Mouse (Mus musculus) ES-E14 (cell line): Measurements from ENCODE around the gene Rassf4. TPM values are rescaled to one million over a fixed set of nuclear protein-coding genes. Genes with fewer than 3 reads are reported as not detected.

Experiments
- DNase-seq: peaks from one replicate; pipeline ENCODE4 v3.0.0-alpha.2; 2013; ENCODE audit warnings: low read depth, low spot score
- H3K27ac ChIP-seq: 2 replicates; pipeline ENCODE4 v1.5.1; 2012; ENCODE audit warnings: low read depth, mild to moderate bottlenecking, low read length, moderate library complexity, mixed read lengths; ENCODE audit not compliant: poor library complexity, insufficient read depth, severe bottlenecking
- H3K36me3 ChIP-seq: 2 replicates; pipeline ENCODE4 v1.6.1; 2012; ENCODE audit warnings: mild to moderate bottlenecking, low read length, moderate library complexity, mixed read lengths; ENCODE audit not compliant: control insufficient read depth, poor library complexity, insufficient read depth, severe bottlenecking
- H3K4me1 ChIP-seq, 2 experiments: fragments of 150-350 bp in 1 of 2; sonication (generic) in 1 of 2; 2 replicates each; pipeline ENCODE4 v1.6.1; 2012; ENCODE audit warnings: low read length in 2 of 2, mild to moderate bottlenecking in 1 of 2, mixed read lengths in 1 of 2; ENCODE audit not compliant: control insufficient read depth in 2 of 2, insufficient read depth in 2 of 2, poor library complexity in 1 of 2
- H3K4me3 ChIP-seq, 2 experiments: fragments of 150-350 bp in 1 of 2; sonication (generic) in 1 of 2; 2 replicates each; pipeline ENCODE4 v1.5.1; 2012; ENCODE audit warnings: low read length in 2 of 2, low read depth in 1 of 2, mild to moderate bottlenecking in 1 of 2, mixed read lengths in 1 of 2; ENCODE audit not compliant: insufficient read depth in 1 of 2, poor library complexity in 1 of 2, severe bottlenecking in 1 of 2
- H3K9ac ChIP-seq: 2 replicates; pipeline ENCODE4 v1.6.1; 2012; ENCODE audit warnings: low read depth, mild to moderate bottlenecking, low read length, mixed read lengths; ENCODE audit not compliant: poor library complexity, insufficient read depth, severe bottlenecking
- H3K9me3 ChIP-seq: fragments of 150-350 bp; sonication (generic); 2 replicates; pipeline ENCODE4 v1.6.1; 2012; ENCODE audit warnings: low read depth, mild to moderate bottlenecking, low read length; ENCODE audit not compliant: control insufficient read depth, insufficient read depth
- CHD2 ChIP-seq: IDR thresholded peaks from 2 replicates; pipeline ENCODE4 v1.6.1; 2014; ENCODE audit warnings: mild to moderate bottlenecking, low read depth, low read length, inconsistent platforms
- HCFC1 ChIP-seq: IDR thresholded peaks from 2 replicates; pipeline ENCODE4 v1.6.1; 2012; ENCODE audit warnings: low read length, inconsistent platforms, borderline replicate concordance; ENCODE audit not compliant: insufficient read depth
- MAFK ChIP-seq: IDR thresholded peaks from 2 replicates; pipeline ENCODE4 v1.6.1; 2014; ENCODE audit warnings: mild to moderate bottlenecking, low read depth, low read length, inconsistent platforms; ENCODE audit not compliant: insufficient read depth
- ZC3H11A ChIP-seq: IDR thresholded peaks from 2 replicates; pipeline ENCODE4 v1.6.1; 2012; ENCODE audit warnings: low read depth, mild to moderate bottlenecking, inconsistent platforms, low read length, borderline replicate concordance
- ZNF384 ChIP-seq: IDR thresholded peaks from 2 replicates; pipeline ENCODE4 v1.6.1; 2012; ENCODE audit warnings: low read depth, low read length, inconsistent platforms
- in situ Hi-C, 2 experiments: fragments of 600-800 bp; cut with MboI; formaldehyde crosslinking; loops; one replicate each; pipeline ENCODE4 v1.15.1; 2025; ENCODE audit warnings: low sequenced_read_pairs in 2 of 2, inconsistent platforms in 1 of 2; ENCODE audit not compliant: unreplicated experiment in 2 of 2
- total RNA-seq: library from RNA; depleted of rRNA; stranded (reverse); fragments of 300-350 nt; gene quantifications from 2 replicates; pipeline ENCODE4 v1.2.3, GENCODE M21; 2012

Gene Rassf4
- total RNA-seq, 1 experiment, result 2.8 TPM

DNA sequence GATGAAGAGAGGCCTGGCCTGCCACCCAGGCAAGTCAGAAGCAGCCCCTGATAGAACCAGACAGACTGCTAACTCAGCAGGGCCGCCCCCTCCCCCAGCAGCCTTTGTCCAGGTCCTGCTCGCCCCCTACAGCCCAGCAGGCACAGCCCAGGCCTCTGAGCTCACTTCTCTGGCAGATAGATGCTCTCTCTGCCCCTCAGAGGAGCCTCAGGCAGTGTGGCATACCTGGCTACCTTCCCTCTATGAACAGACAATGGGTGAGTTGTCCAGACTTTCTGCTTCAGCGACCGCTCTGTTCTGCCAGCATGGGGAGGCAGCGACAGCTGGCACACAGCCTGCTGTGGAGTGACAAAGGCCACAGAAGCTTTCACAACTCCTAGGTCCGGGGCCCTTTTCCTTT lies 3.6 kb downstream of the Rassf4 start:
- no peak overlapping the region for H3K4me3 ChIP-seq
- DNase-seq, result no peak
- H3K27ac ChIP-seq, result no peak overlapping the region
- in situ Hi-C loops, result no loop called here
- H3K4me1 ChIP-seq, result peaks cover 0 to 14% of the 10 kb centered on the region in 2 experiments; a peak in 2 of 4 replicates
- no peaks in the 10 kb centered on the region for H3K9me3 ChIP-seq
- H3K36me3 ChIP-seq, result no peaks in the 10 kb centered on the region
- TF ChIP-seq CHD2 (no peak), MAFK (0 out of 2 replicates have a peak, but pooled peaks have one; percentile 31), ZC3H11A (no peak)
- H3K9ac ChIP-seq, result no peak overlapping the region

DNA sequence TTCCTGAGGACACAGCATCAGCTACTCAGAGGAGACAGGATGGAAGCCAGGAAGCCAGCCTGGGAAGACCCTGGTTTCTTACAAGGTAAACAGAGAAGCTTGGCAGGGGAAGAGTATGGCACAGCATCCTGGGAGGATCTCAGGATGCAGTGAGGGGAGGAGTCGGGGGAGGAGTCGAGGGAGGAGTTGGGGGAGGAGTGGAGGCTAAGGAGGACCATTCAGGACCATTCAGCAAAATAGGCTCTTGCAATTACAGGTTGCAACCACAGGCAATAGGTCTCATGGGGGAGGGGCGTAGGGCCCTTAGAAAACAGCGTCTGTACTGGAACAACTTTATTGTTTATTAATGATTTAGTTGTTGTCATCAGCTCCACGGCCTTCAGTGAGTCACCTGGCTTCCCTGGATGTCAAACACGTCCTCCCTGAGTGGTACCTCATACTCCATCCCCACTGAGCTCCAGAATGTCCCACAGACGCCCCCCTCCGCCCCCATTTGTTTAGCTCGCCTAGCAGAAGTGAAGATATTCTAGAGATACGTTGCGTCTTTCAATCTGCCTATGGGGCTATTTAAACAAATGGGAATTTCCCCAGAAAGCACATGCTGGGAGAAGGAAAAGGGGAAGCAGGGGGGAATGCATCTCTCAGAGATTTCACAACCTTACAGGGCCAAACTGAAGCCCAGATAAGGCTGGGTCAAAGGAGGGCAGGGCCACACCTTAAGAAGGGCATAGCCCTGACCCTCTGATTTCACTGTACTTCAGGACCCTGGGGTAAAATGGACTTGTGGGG lies 4.9 kb downstream of the Rassf4 start:
- Histone ChIP-seq H3K36me3 (no peaks in the 10 kb centered on the region), H3K27ac (no peak overlapping the region), H3K4me3 (no peak overlapping the region), H3K9me3 (no peaks in the 10 kb centered on the region), H3K9ac (no peak overlapping the region), H3K4me1 (peaks cover 0 to 14% of the 10 kb centered on the region in 2 experiments; a peak in 2 of 4 replicates)
- DNase-seq, result peak; percentile 61
- in situ Hi-C loops, result no loop called here
- TF ChIP-seq CHD2 (no peak), ZC3H11A (no peak), MAFK (peak; percentile 30; the same call in 1 of the 2 replicates), ZNF384 (no peak), HCFC1 (no peak)

DNA sequence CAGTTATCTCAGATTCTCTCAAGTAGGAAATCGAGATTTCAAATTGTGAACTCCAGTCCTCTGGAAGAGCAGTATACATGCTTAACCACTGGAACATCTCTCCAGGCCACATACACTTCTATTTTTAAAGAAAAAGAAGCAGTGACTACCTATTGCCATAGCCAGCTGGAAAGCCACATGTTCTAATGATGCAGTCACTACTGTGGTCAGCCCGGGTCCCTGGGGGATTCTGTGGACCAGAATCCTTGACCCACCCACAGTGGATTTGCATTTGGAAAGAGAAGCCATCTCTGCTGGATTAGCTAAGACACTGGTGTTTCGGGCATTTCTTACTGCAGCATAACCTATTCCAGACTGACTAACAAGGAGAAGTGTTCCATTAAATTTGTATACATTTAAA lies 6.4 kb downstream of the Rassf4 start:
- peaks cover 0 to 14% of the 10 kb centered on the region in 2 experiments; a peak in 1 of 4 replicates for H3K4me1 ChIP-seq
- H3K4me3 ChIP-seq, result no peak overlapping the region
- in situ Hi-C loops, result no loop called here
- TF ChIP-seq ZC3H11A (no peak), MAFK (no peak), HCFC1 (no peak), ZNF384 (no peak), CHD2 (no peak)
- H3K36me3 ChIP-seq, result no peaks in the 10 kb centered on the region
- H3K9ac ChIP-seq, result no peak overlapping the region
- no peaks in the 10 kb centered on the region for H3K9me3 ChIP-seq
- DNase-seq, result no peak
- no peak overlapping the region for H3K27ac ChIP-seq

DNA sequence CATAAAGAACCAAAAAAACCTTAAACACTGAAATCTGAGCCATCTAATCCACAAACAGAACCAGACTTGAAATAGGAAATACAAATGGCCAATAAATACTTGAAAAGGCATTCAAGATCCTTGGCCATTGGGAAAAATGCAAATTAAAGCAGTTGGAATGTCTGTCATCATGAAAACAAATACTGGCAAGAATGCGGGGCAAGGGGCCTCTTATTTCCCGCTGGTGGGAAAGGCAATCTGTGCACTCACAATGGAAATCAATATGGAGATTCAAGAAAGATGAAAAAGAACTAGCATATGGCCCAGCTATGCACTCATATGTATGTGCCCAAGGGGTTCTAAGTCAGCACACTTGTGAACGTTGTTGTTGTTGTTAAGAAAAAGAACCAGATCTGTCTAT lies 6.9 kb downstream of the Rassf4 start:
- TF ChIP-seq HCFC1, result no peak
- TF ChIP-seq ZNF384, result no peak
- no peak for TF ChIP-seq CHD2
- TF ChIP-seq ZC3H11A, result no peak
- no peak for TF ChIP-seq MAFK
- no peak overlapping the region for H3K9ac ChIP-seq
- H3K9me3 ChIP-seq, result no peaks in the 10 kb centered on the region
- in situ Hi-C loops, result no loop called here
- DNase-seq, result no peak
- no peaks in the 10 kb centered on the region for H3K36me3 ChIP-seq
- H3K4me1 ChIP-seq, result peaks cover 0 to 14% of the 10 kb centered on the region in 2 experiments; a peak in 1 of 4 replicates
- H3K27ac ChIP-seq, result no peak overlapping the region
- no peak overlapping the region for H3K4me3 ChIP-seq
